Mouse (Mus musculus) gastrocnemius, adult 2 months (tissue): ENCODE data around the gene Ppp1r15a. TPM values are rescaled to one million over a fixed set of nuclear protein-coding genes. Genes with fewer than 3 reads are reported as not detected.
A peak's percentile ranks its signal among the peaks of the same experiment; 100 is the strongest.

Source experiments
- DNase-seq: peaks from one replicate; pipeline ENCODE4 v3.0.0; 2022
- H3K27ac ChIP-seq: fragments of 200-600 bp; 2 replicates; pipeline ENCODE4 v1.8.1; 2022; ENCODE audit warnings: mild to moderate bottlenecking
- H3K4me3 ChIP-seq: fragments of 200-600 bp; 2 replicates; pipeline ENCODE4 v1.8.1; 2022; ENCODE audit warnings: mild to moderate bottlenecking, moderate library complexity
- CTCF ChIP-seq: fragments of 200-600 bp; IDR thresholded peaks from 2 replicates; pipeline ENCODE4 v1.8.1; 2022; ENCODE audit warnings: antibody characterized with exemption, mild to moderate bottlenecking, moderate library complexity
- intact Hi-C: fragments of 180-260 bp; cut with DNase I; formaldehyde crosslinking; loops from one replicate; pipeline ENCODE4 v1.15.1; 2025
- long read RNA-seq, 2 experiments: library from polyadenylated mRNA; stranded (forward); transcript quantifications; one replicate each; pipeline ENCODE4 v2.0.0; 2021
- total RNA-seq, 2 experiments: library from RNA; stranded (reverse); gene quantifications; 2 replicates each; pipeline ENCODE4 v1.2.3; 2021

The Ppp1r15a gene
- total RNA-seq, result 10 to 100 TPM; 28.3 to 28.5 TPM
- long read RNA-seq, experiment 1, transcript Ppp1r15a-201 (3 exons, 2,333 nt), result major isoform, 47 of 52 reads
- long read RNA-seq, experiment 1, partial matches to known transcripts, result 0 of 52 reads
- long read RNA-seq, experiment 1, other reads (novel, unspliced or antisense), result 2 of 52 reads
- long read RNA-seq, experiment 2, transcript Ppp1r15a-202 (2 exons, 2,809 nt), result minor isoform, 7 of 57 reads
- long read RNA-seq, experiment 2, transcript Ppp1r15a-201 (3 exons, 2,333 nt), result major isoform, 50 of 57 reads
- long read RNA-seq, experiment 2, partial matches to known transcripts, result 0 of 57 reads
- long read RNA-seq, experiment 2, other reads (novel, unspliced or antisense), result 0 of 57 reads

DNA sequence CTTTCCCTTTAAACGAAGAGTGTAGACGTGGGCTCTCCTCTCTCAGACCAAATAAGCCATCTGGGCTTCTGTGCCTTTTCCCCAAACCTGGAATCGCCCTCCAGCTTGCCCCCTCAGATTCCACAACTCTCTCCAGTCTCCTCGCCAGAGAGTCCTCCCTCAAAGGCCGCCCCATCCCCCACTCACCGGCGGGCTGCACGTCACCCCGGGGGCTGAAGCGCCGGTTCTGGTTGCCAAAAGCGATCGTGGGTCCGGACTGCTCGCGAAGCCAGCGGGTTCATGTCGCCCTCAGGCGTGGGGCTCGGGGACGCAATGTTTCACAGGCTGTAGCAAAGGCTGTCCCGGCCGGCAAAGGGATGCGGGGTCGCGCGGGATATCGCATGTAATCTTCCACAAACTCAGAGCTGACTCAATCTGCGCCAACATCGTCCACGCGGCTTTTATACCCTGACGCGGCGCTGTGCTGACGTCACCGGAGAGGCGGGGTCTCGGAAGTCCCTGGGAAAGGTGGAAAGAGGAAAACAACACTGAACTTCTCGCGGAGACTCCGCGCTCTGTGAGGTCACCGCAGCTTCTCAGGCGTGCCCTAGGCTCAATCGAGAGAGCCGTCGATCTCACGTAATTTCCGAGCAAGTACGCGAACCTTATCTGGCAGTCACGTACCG is at the start of gene Ppp1r15a, which contains the start of gene Plekha4:
TSS of gene Ppp1r15a (minus strand) at position 460 of the 665 bp plus-strand sequence.
TSS of gene Plekha4 (plus strand) at position 522 of the 665 bp plus-strand sequence.
- DNase-seq, result peak; percentile 96
- peak within 1 kb of the TSS; percentile 92 for H3K4me3 ChIP-seq
- intact Hi-C loops, result loop anchor here (1.0 kb wide), 1 partner anchor 55 kb away; no protein-coding TSS in a partner anchor
- peak within 1 kb of the TSS; percentile 100 for H3K27ac ChIP-seq
- no peak for TF ChIP-seq CTCF

DNA sequence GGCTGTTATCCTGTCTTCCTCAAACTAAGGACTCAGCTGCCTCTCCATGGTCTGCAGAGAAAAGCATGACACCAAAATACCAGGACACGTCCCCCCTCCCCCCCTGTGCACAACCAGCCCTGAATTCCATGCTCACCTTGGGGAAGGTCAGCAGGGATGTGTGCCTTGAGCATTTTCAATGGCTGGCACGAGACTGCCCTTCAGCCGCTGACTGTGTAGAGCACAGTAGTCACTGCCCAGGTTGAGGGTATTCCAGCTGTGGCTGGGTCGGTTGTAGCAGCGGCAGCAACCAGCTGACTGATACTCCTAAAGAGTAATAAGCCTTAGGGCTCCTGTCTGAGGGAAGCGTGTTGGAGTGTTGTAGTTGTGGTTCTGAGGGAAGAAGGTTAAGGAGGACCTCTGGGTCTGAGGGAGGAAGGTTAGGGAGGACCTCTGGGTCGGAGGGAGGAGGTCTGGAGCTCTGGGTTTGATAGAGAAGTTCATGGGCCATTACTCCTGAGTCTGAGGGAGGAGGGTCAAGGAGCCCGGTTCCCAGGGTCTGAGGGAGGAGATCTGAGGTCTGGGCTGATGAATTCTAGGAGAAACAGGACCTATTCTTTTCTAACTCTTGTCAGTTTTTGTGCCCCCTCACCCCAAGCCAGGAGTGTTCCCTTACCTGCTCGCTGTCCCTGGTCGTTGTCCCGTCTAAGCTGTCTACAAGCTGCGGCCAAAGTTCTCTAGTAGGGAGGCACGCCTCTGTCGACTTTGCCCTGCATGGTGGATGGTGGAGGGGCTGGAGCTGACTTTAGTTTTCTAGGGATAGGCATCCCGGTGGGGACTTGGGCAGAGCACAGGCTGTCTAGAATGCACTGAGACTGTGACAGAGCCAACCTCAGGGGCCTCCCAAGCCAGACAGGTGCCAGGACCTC is 48.7 kb upstream of the Ppp1r15a start:
- Histone ChIP-seq H3K4me3 (no peak overlapping the region), H3K27ac (no peak overlapping the region)
- intact Hi-C loops, result no loop called here
- DNase-seq, result no peak
- no peak for TF ChIP-seq CTCF

- DNase-seq, result peak; percentile 8
- H3K4me3 ChIP-seq, result no peak overlapping the region
- no peak overlapping the region for H3K27ac ChIP-seq
- no peak for TF ChIP-seq CTCF
- intact Hi-C loops, result no loop called here
Measured at GRCm38 (mm10) chr7:45573954-45574353, 47.9 kb upstream of the Ppp1r15a start.

DNA sequence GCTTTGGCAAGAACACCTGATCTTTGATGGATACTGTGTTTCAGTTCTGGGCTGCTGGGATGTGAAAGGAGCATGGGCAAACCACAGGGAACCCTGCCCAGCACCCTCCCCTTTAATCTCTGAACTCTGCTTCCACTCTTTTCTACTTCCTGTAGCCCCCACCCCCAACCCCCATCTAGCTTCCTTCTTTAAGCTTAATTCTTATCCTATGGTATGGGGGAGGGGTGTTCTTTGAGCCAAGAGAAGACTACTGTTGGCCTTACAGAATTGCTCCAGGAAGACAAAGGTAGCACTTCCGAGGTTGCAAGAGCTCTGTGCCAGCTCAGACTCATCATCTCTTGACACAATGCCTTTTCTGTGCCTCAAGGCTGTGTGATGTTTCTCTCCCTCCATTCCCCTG is 45.9 kb upstream of the Ppp1r15a start:
- Histone ChIP-seq H3K27ac (peak overlapping the region; percentile 96), H3K4me3 (no peak overlapping the region; the same call in 1 of the 2 replicates)
- no peak for TF ChIP-seq CTCF
- no peak for DNase-seq
- intact Hi-C loops, result no loop called here

- DNase-seq, result peak; percentile 90
- Histone ChIP-seq H3K4me3 (peak within 1 kb of the TSS; percentile 92), H3K27ac (peak within 1 kb of the TSS; percentile 96)
- intact Hi-C loops, result no loop called here
- no peak for TF ChIP-seq CTCF
Measured at GRCm38 (mm10) chr7:45570103-45570741, 44.2 kb upstream of the Ppp1r15a start, which contains the start of gene Bcat2. Gene Bcat2, plus strand, starts transcription at chr7:45570153.

DNA sequence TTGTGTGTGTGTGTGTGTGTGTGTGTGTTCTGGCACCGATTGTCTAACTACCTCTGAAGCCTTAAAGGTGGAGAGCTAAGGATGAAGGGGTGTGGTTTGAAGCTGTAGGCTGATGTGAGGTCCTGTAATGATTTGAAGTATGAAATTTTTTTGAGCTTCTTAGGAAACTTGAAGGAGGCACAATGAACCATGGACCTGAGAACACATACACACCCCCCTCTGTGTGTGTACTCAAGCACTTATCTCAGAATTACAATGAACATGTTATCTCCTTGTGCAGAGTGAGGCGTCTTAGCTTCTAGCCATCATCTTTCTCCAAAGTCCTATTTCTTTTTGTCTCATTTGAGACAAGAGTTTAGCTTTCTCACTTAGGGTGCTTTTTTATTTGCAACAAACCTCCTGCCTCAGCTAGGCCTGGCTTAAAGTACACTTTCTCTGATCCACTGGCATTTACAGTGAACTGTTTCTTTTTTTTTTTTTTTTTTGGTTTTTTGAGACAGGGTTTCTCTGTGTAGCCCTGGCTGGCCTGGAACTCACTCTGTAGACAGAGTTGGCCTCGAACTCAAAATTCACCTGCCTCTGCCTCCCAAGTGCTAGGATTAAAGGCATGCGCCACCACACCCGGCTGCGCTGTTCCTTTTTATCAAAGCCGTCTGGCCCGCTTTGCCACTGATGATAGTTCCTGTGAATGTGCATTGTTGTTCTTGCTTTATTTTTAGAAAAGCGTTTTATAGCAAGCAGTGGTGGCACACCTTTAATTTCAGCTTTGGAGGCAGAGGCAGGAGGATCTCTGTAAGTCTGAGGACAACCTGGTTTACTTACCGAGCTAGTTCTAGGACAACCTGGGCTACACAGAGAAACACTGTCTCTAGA is 42.8 kb upstream of the Ppp1r15a start:
- TF ChIP-seq CTCF, result no peak
- peak overlapping the region; percentile 70 for H3K4me3 ChIP-seq
- DNase-seq, result no peak
- intact Hi-C loops, result loop anchor here (2.0 kb wide), 1 partner anchor 20 kb away; no protein-coding TSS in a partner anchor
- H3K27ac ChIP-seq, result peak overlapping the region; percentile 96

- DNase-seq, result peak; percentile 97
- Histone ChIP-seq H3K4me3 (peak overlapping the region; percentile 70), H3K27ac (peak overlapping the region; percentile 96)
- no peak for TF ChIP-seq CTCF
- intact Hi-C loops, result loop anchor here (2.0 kb wide), 1 partner anchor 21 kb away; no protein-coding TSS in a partner anchor
Measured at GRCm38 (mm10) chr7:45567780-45568516, 41.9 kb upstream of the Ppp1r15a start.

GRCm38 (mm10) chr7:45567112-45567779 is 41.2 kb upstream of the Ppp1r15a start:
- Histone ChIP-seq H3K4me3 (peak overlapping the region; percentile 70), H3K27ac (peak overlapping the region; percentile 96)
- intact Hi-C loops, result no loop called here
- DNase-seq, result no peak
- TF ChIP-seq CTCF, result no peak

DNA sequence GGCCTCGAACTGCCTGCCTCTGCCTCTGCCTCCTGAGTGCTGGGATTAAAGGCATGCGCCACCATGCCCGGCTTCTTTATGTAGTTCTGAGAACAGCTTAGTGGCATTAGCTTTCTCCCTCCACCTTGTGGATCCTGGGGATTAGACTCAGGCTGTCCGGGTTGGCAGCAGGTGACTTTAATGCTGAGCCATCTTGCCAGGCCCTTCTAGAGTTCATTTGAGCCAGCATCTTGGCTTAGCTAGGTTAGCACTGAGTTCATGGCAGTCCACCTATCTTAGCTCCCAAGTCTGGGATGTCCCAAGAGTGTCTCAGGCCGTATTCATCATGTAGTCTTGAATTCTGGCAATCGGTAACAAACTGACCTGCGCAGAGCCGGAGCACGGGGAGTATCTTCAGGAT is 39.4 kb upstream of the Ppp1r15a start:
- Histone ChIP-seq H3K27ac (peak overlapping the region; percentile 96), H3K4me3 (no peak overlapping the region)
- peak; percentile 53 for DNase-seq
- intact Hi-C loops, result no loop called here
- TF ChIP-seq CTCF, result no peak

DNA sequence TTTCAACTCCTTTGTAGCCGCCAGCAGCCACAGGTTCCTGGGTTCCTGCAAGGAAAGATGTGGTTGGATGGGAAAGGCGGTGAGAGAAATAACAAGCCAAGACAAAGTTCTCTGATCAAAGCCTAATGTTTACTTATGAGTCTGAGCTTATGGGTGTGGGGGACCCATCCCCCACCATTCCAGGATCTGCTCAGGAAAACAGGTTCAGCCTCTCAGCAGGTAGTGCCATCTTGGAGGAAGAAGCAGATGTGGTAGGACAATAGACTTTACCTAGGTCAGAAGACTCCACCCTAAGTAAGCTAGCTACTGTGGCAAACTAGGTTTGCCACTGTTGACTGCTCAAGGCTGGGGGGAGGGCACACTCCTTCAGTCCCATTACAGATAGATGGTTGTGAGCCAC is 38.7 kb upstream of the Ppp1r15a start:
- DNase-seq, result no peak
- intact Hi-C loops, result no loop called here
- Histone ChIP-seq H3K27ac (peak overlapping the region; percentile 96), H3K4me3 (no peak overlapping the region)
- no peak for TF ChIP-seq CTCF
